Mouse (Mus musculus) forebrain, embryonic 15.5 days (tissue): ENCODE measurements around the gene Uvrag. TPM values are rescaled to one million over a fixed set of nuclear protein-coding genes. Genes with fewer than 3 reads are reported as not detected.

Experiments
- ATAC-seq: fragments of 200-750 bp; cut with Nextera tagmentation; replicated peaks from 2 replicates; pipeline ENCODE4 v1.8.0; 2017; ENCODE audit warnings: mild to moderate bottlenecking, moderate TSS enrichment, moderate library complexity
- H3K27ac ChIP-seq: fragments of 300-500 bp; sonication (generic); replicated peaks from 2 replicates; pipeline ENCODE4 v1.5.1; 2015; ENCODE audit warnings: mild to moderate bottlenecking, inconsistent platforms
- H3K27me3 ChIP-seq: fragments of 300-500 bp; sonication (generic); 2 replicates; pipeline ENCODE4 v1.6.1; 2015; ENCODE audit warnings: inconsistent platforms
- H3K36me3 ChIP-seq: fragments of 300-500 bp; sonication (generic); 2 replicates; pipeline ENCODE4 v1.6.1; 2015; ENCODE audit warnings: mild to moderate bottlenecking, inconsistent platforms
- H3K4me1 ChIP-seq: fragments of 300-500 bp; sonication (generic); 2 replicates; pipeline ENCODE4 v1.6.1; 2015; ENCODE audit warnings: inconsistent platforms
- H3K4me2 ChIP-seq: fragments of 300-500 bp; sonication (generic); replicated peaks from 2 replicates; pipeline ENCODE4 v1.6.1; 2015; ENCODE audit warnings: mild to moderate bottlenecking, inconsistent platforms
- H3K4me3 ChIP-seq: fragments of 300-500 bp; sonication (generic); 2 replicates; pipeline ENCODE4 v1.5.1; 2015; ENCODE audit warnings: mild to moderate bottlenecking, inconsistent platforms
- H3K9ac ChIP-seq: fragments of 300-500 bp; sonication (generic); replicated peaks from 2 replicates; pipeline ENCODE4 v1.6.1; 2015; ENCODE audit warnings: mild to moderate bottlenecking, inconsistent platforms
- H3K9me3 ChIP-seq: fragments of 300-500 bp; sonication (generic); 2 replicates; pipeline ENCODE4 v1.6.1; 2016; ENCODE audit warnings: inconsistent platforms
- WGBS: fragments of 180-500 bp; shearing (Covaris S2); methylation state at CpG from one replicate; pipeline ENCODE4 v1.1.7; 2015; ENCODE audit warnings: mixed read lengths; 5-methylcytosine and 5-hydroxymethylcytosine counted together
- polyA plus RNA-seq: library from polyadenylated mRNA; unstranded; fragments of >200 nt; fragmentation: Nextera tagmentation; extraction: Ambion mirVana; gene quantifications from 2 replicates; pipeline ENCODE4 v1.2.1, GENCODE M21; 2015

Uvrag gene
- polyA plus RNA-seq, 1 experiment from 2014 or later = 17.2 TPM

GRCm38 (mm10) chr7:98957111-98957741 lies 183.7 kb downstream of the Uvrag start:
- WGBS = 83% methylated on average over 8 of the region's 8 CpGs
- no peak for ATAC-seq

GRCm38 (mm10) chr7:98956609-98957008 lies 184.3 kb downstream of the Uvrag start:
- no peak overlapping the region for H3K4me3 ChIP-seq
- H3K9ac ChIP-seq = no peak overlapping the region
- H3K36me3 ChIP-seq = no peaks in the 10 kb centered on the region
- no peak overlapping the region for H3K4me2 ChIP-seq
- no peaks in the 10 kb centered on the region for H3K9me3 ChIP-seq
- no peaks in the 10 kb centered on the region for H3K27me3 ChIP-seq
- no peaks in the 10 kb centered on the region for H3K4me1 ChIP-seq
- H3K27ac ChIP-seq = no peak overlapping the region
- WGBS = 62% methylated on average over 1 of the region's 1 CpGs
- no peak for ATAC-seq

More at GRCm38 (mm10) chr7:98957111-98957741, 183.7 kb downstream of the Uvrag start:
- no peaks in the 10 kb centered on the region for H3K36me3 ChIP-seq
- H3K27me3 ChIP-seq = no peaks in the 10 kb centered on the region
- H3K9ac ChIP-seq = no peak overlapping the region
- H3K9me3 ChIP-seq = no peaks in the 10 kb centered on the region
- H3K27ac ChIP-seq = no peak overlapping the region
- no peaks in the 10 kb centered on the region for H3K4me1 ChIP-seq
- no peak overlapping the region for H3K4me2 ChIP-seq
- H3K4me3 ChIP-seq = no peak overlapping the region

DNA sequence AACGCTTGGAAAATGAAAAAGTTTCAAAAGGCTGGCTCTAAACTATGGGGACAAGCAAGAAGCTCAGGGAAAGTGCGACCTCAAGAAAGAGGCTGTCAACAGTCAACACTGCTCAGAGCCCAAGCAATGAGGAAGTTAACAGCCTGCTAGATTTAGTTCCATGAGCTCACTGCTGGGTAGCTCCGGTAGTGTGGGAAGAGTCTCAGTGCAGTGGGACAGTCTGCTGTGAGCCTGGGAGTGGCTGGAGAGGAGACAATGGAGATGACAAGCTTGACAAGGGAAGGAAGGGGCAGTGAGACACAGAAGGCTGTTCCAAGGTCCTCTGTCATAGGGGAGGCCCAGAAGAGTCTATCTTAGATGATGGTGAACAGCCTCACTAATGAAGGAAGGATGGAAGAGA lies 187.3 kb downstream of the Uvrag start:
- Histone ChIP-seq H3K27ac (no peak overlapping the region), H3K36me3 (no peaks in the 10 kb centered on the region), H3K4me2 (no peak overlapping the region), H3K9me3 (no peaks in the 10 kb centered on the region), H3K4me1 (no peaks in the 10 kb centered on the region), H3K27me3 (no peaks in the 10 kb centered on the region), H3K4me3 (no peak overlapping the region), H3K9ac (no peak overlapping the region)
- no peak for ATAC-seq
- WGBS = 79% methylated on average over 3 of the region's 3 CpGs

- ATAC-seq = no peak
- no peak overlapping the region for H3K4me3 ChIP-seq
- 83% methylated on average over 3 of the region's 3 CpGs for WGBS
- no peaks in the 10 kb centered on the region for H3K4me1 ChIP-seq
- no peaks in the 10 kb centered on the region for H3K36me3 ChIP-seq
- H3K27ac ChIP-seq = no peak overlapping the region
- H3K9me3 ChIP-seq = no peaks in the 10 kb centered on the region
- H3K27me3 ChIP-seq = no peaks in the 10 kb centered on the region
- no peak overlapping the region for H3K9ac ChIP-seq
- no peak overlapping the region for H3K4me2 ChIP-seq
Measured at GRCm38 (mm10) chr7:98944986-98945385, 196.0 kb downstream of the Uvrag start.

DNA sequence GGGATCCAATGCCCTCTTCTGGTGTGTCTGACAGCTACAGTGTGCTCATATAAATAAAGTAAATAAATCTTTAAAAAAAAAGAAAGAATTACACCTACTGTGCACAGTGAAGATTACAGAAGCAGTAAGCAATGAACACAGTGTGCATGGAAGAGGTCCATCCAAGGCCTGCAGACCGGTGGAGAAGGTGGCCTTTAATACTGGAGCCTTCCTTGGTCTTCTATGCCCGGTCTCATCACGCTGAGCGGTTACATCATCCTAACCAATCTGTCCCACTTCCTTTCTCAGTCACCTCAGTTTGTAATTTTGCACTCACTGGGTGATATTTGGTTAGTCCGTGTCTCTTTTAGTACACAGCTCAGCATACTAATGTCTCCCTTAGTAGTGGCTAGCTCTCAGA lies 197.3 kb downstream of the Uvrag start:
- Histone ChIP-seq H3K9me3 (no peaks in the 10 kb centered on the region), H3K27ac (no peak overlapping the region), H3K9ac (no peak overlapping the region), H3K4me1 (no peaks in the 10 kb centered on the region), H3K4me2 (no peak overlapping the region), H3K36me3 (no peaks in the 10 kb centered on the region), H3K4me3 (no peak overlapping the region), H3K27me3 (no peaks in the 10 kb centered on the region)
- no peak for ATAC-seq
- WGBS = 87% methylated on average over 5 of the region's 5 CpGs

- Histone ChIP-seq H3K27me3 (no peaks in the 10 kb centered on the region), H3K27ac (no peak overlapping the region), H3K4me3 (no peak overlapping the region), H3K4me1 (peaks cover 3% of the 10 kb centered on the region; the same call in 1 of the 2 replicates), H3K36me3 (no peaks in the 10 kb centered on the region), H3K9me3 (no peaks in the 10 kb centered on the region), H3K9ac (no peak overlapping the region), H3K4me2 (no peak overlapping the region)
- no peak for ATAC-seq
- 79% methylated on average over 6 of the region's 6 CpGs for WGBS
Measured at GRCm38 (mm10) chr7:98942746-98943145, 198.2 kb downstream of the Uvrag start.

- H3K9ac ChIP-seq = no peak overlapping the region
- peaks cover 13% of the 10 kb centered on the region for H3K4me1 ChIP-seq
- H3K27me3 ChIP-seq = no peaks in the 10 kb centered on the region
- H3K4me3 ChIP-seq = no peak overlapping the region
- no peak overlapping the region for H3K27ac ChIP-seq
- H3K9me3 ChIP-seq = no peaks in the 10 kb centered on the region
- H3K4me2 ChIP-seq = no peak overlapping the region
- no peaks in the 10 kb centered on the region for H3K36me3 ChIP-seq
- WGBS = 79% methylated on average over 6 of the region's 6 CpGs
- ATAC-seq = no peak
Measured at GRCm38 (mm10) chr7:98939194-98939593, 201.7 kb downstream of the Uvrag start.

GRCm38 (mm10) chr7:98938621-98939020 lies 202.3 kb downstream of the Uvrag start:
- Histone ChIP-seq H3K9ac (no peak overlapping the region), H3K9me3 (no peaks in the 10 kb centered on the region), H3K27me3 (no peaks in the 10 kb centered on the region), H3K4me3 (no peak overlapping the region), H3K36me3 (no peaks in the 10 kb centered on the region), H3K4me2 (no peak overlapping the region), H3K27ac (no peak overlapping the region), H3K4me1 (peaks cover 13% of the 10 kb centered on the region)
- no peak for ATAC-seq
- WGBS = 91% methylated on average over 7 of the region's 7 CpGs

GRCm38 (mm10) chr7:98937079-98937813 lies 203.7 kb downstream of the Uvrag start:
- Histone ChIP-seq H3K4me1 (peaks cover 13% of the 10 kb centered on the region), H3K36me3 (no peaks in the 10 kb centered on the region), H3K27ac (no peak overlapping the region), H3K9me3 (no peaks in the 10 kb centered on the region), H3K9ac (no peak overlapping the region), H3K27me3 (no peaks in the 10 kb centered on the region), H3K4me2 (no peak overlapping the region), H3K4me3 (no peak overlapping the region)
- WGBS = 38% methylated on average over 20 of the region's 20 CpGs
- ATAC-seq = no peak

DNA sequence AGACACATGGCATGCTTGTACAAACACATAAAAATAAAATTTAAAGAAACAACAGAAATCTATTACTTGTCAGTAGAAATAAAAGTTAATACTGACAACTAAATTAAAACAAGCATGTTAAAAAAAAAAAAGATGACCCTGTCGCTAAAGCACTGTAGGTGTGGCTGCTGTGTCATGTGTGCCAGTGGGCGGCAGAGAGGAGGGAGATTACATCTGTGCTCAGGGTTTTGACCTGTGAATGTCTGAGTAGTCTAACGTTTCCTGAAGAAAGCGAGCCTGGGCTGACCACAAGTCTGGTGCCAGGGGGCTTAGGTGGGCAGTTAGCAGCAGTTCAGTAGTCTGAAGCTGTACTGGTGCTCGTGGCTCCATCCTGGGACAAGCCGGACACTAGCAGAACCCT lies 205.2 kb downstream of the Uvrag start:
- H3K27ac ChIP-seq = no peak overlapping the region

DNA sequence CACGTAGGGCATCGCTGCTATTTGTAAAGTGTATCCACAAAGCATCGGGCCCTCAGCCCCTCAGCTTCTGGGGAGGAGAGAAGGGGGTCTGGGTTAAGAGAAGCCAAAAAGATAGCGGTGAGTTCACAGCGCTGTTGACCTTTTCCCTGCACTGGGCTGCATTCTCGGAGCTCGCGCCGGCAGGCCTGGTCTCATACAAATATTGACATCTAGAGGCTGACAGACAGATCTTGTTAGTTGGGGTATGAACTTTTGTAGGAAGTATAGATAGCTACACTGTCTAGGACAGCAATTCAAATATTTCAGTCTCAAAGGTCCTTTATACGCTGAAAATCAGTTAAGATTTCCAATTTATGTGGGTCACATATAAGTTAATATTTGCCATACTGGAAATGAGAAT lies 205.7 kb downstream of the Uvrag start:
- H3K4me3 ChIP-seq = no peak overlapping the region
- no peak overlapping the region for H3K9ac ChIP-seq
- H3K9me3 ChIP-seq = no peaks in the 10 kb centered on the region
- H3K27ac ChIP-seq = no peak overlapping the region
- H3K27me3 ChIP-seq = no peaks in the 10 kb centered on the region
- no peak overlapping the region for H3K4me2 ChIP-seq
- 90% methylated on average over 10 of the region's 10 CpGs for WGBS
- peaks cover 13% of the 10 kb centered on the region for H3K4me1 ChIP-seq
- no peak for ATAC-seq
- no peaks in the 10 kb centered on the region for H3K36me3 ChIP-seq

More for the DNA sequence above, 205.2 kb downstream of the Uvrag start:
- 93% methylated on average over 6 of the region's 6 CpGs for WGBS
- no peak overlapping the region for H3K4me2 ChIP-seq
- H3K9me3 ChIP-seq = no peaks in the 10 kb centered on the region
- H3K4me1 ChIP-seq = peaks cover 13% of the 10 kb centered on the region
- H3K36me3 ChIP-seq = no peaks in the 10 kb centered on the region
- no peak overlapping the region for H3K9ac ChIP-seq
- H3K27me3 ChIP-seq = no peaks in the 10 kb centered on the region
- no peak overlapping the region for H3K4me3 ChIP-seq
- ATAC-seq = no peak

DNA sequence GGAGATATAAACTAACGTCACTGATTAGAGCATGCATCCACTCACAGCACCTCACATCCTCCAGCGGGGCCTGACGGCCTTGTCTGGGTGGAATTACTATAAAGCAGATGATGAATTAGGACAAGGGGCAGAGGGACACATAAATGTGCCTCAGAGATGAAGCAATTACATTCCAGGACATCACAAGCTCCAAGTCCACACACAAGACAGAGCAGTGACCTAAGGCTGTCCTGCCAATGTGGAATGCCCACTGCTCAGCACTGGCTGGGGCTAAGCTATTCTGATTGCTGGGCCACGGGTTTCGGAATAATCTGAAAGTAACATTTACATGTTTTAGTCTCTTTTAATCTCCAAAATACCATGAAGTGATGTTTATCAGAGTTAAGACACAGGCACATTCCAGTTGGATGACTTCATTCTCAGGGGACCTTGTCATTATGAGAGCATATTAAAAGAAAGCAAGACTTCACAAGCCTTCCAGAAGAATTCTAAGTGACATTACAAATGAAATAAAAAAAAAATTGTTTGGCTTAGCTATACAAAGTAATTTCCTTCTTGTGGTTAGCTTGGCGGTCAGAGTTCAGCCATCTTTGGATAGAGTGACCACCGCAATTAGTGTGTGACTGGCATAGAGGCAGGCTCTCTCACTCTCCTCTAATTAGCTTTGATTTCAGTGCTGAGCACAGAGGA lies 212.5 kb downstream of the Uvrag start:
- no peak for ATAC-seq
- H3K4me2 ChIP-seq = no peak overlapping the region
- H3K4me3 ChIP-seq = no peak overlapping the region
- H3K9me3 ChIP-seq = no peaks in the 10 kb centered on the region
- no peaks in the 10 kb centered on the region for H3K36me3 ChIP-seq
- 53% methylated on average over 7 of the region's 7 CpGs for WGBS
- H3K27ac ChIP-seq = no peak overlapping the region
- no peaks in the 10 kb centered on the region for H3K27me3 ChIP-seq
- H3K4me1 ChIP-seq = peaks cover 14% of the 10 kb centered on the region
- no peak overlapping the region for H3K9ac ChIP-seq
